Mouse (Mus musculus): Measurements from ENCODE around the gene Psmc1. TPM values are rescaled to one million over a fixed set of nuclear protein-coding genes. Genes with fewer than 3 reads are reported as not detected.

The Psmc1 gene
- polyA plus RNA-seq, 1 experiment from 2014 or later: 224 TPM

- no peak overlapping the region for H3K4me3 ChIP-seq
- H3K9ac ChIP-seq: no peak overlapping the region
- H3K27me3 ChIP-seq (replicated peaks): no peaks in the 10 kb centered on the region
- WGBS (ENCODE audit: insufficient replicate concordance): 78% methylated on average over 11 of the region's 11 CpGs
- no peak overlapping the region for H3K4me2 ChIP-seq
- H3K9me3 ChIP-seq (replicated peaks): no peaks in the 10 kb centered on the region
- no peak for ATAC-seq
- no peaks in the 10 kb centered on the region for H3K36me3 ChIP-seq
- no peak overlapping the region for H3K27ac ChIP-seq
- no peaks in the 10 kb centered on the region for H3K4me1 ChIP-seq
These were observed 16.9 kb upstream of the Psmc1 start for GRCm38 (mm10) chr12:100093046-100093445.

- no peaks in the 10 kb centered on the region for H3K4me1 ChIP-seq
- no peak overlapping the region for H3K9ac ChIP-seq
- no peaks in the 10 kb centered on the region for H3K27me3 ChIP-seq (replicated peaks)
- H3K9me3 ChIP-seq (replicated peaks): no peaks in the 10 kb centered on the region
- H3K4me3 ChIP-seq: no peak overlapping the region
- ATAC-seq: no peak
- 44% methylated on average over 3 of the region's 3 CpGs for WGBS (ENCODE audit: insufficient replicate concordance)
- no peak overlapping the region for H3K4me2 ChIP-seq
- H3K36me3 ChIP-seq: no peaks in the 10 kb centered on the region
- no peak overlapping the region for H3K27ac ChIP-seq
These were observed 9.8 kb upstream of the Psmc1 start for GRCm38 (mm10) chr12:100099971-100100706.

GRCm38 (mm10) chr12:100100707-100101030, 9.3 kb upstream of the Psmc1 start:
- H3K36me3 ChIP-seq: no peaks in the 10 kb centered on the region
- H3K9me3 ChIP-seq (replicated peaks): no peaks in the 10 kb centered on the region
- ATAC-seq: no peak
- H3K9ac ChIP-seq: no peak overlapping the region
- no peaks in the 10 kb centered on the region for H3K4me1 ChIP-seq
- no peak overlapping the region for H3K27ac ChIP-seq
- H3K27me3 ChIP-seq (replicated peaks): no peaks in the 10 kb centered on the region
- 51% methylated on average over 3 of the region's 3 CpGs for WGBS (ENCODE audit: insufficient replicate concordance)
- H3K4me2 ChIP-seq: no peak overlapping the region
- no peak overlapping the region for H3K4me3 ChIP-seq

GRCm38 (mm10) chr12:100101651-100102050, 8.3 kb upstream of the Psmc1 start:
- Histone ChIP-seq H3K4me3 (no peak overlapping the region), H3K4me2 (no peak overlapping the region), H3K27ac (no peak overlapping the region), H3K9ac (no peak overlapping the region), H3K36me3 (no peaks in the 10 kb centered on the region), H3K27me3 (replicated peaks) (no peaks in the 10 kb centered on the region), H3K4me1 (peaks cover 8% of the 10 kb centered on the region; the same call in 1 of the 2 replicates), H3K9me3 (replicated peaks) (no peaks in the 10 kb centered on the region)
- 28% methylated on average over 3 of the region's 3 CpGs for WGBS (ENCODE audit: insufficient replicate concordance)
- ATAC-seq: no peak

GRCm38 (mm10) chr12:100104530-100104929, 5.4 kb upstream of the Psmc1 start:
- no peak overlapping the region for H3K9ac ChIP-seq
- no peak overlapping the region for H3K4me2 ChIP-seq
- WGBS (ENCODE audit: insufficient replicate concordance): 69% methylated on average over 5 of the region's 5 CpGs
- no peaks in the 10 kb centered on the region for H3K9me3 ChIP-seq (replicated peaks)
- no peaks in the 10 kb centered on the region for H3K36me3 ChIP-seq
- no peak overlapping the region for H3K4me3 ChIP-seq
- H3K27me3 ChIP-seq (replicated peaks): no peaks in the 10 kb centered on the region
- peaks cover 25% of the 10 kb centered on the region; the same call in 1 of the 2 replicates for H3K4me1 ChIP-seq
- no peak for ATAC-seq
- H3K27ac ChIP-seq: no peak overlapping the region

- no peak overlapping the region for H3K4me3 ChIP-seq
- H3K36me3 ChIP-seq: no peaks in the 10 kb centered on the region
- no peak overlapping the region for H3K27ac ChIP-seq
- no peak for ATAC-seq
- peak overlapping the region; percentile 36 for H3K4me2 ChIP-seq
- WGBS (ENCODE audit: insufficient replicate concordance): 11% methylated on average over 20 of the region's 20 CpGs
- no peaks in the 10 kb centered on the region for H3K9me3 ChIP-seq (replicated peaks)
- peaks cover 34% of the 10 kb centered on the region for H3K4me1 ChIP-seq
- H3K9ac ChIP-seq: no peak overlapping the region; the same call in 1 of the 2 replicates
- no peaks in the 10 kb centered on the region for H3K27me3 ChIP-seq (replicated peaks)
These were observed 3.6 kb upstream of the Psmc1 start for GRCm38 (mm10) chr12:100106275-100106895.

GRCm38 (mm10) chr12:100107436-100107835, 2.5 kb upstream of the Psmc1 start:
- no peak for ATAC-seq
- Histone ChIP-seq H3K27me3 (replicated peaks) (no peaks in the 10 kb centered on the region), H3K27ac (no peak overlapping the region), H3K9ac (no peak overlapping the region), H3K9me3 (replicated peaks) (no peaks in the 10 kb centered on the region), H3K4me3 (no peak overlapping the region), H3K36me3 (peaks cover 8% of the 10 kb centered on the region), H3K4me1 (peaks cover 41% of the 10 kb centered on the region), H3K4me2 (no peak overlapping the region)
- 36% methylated on average over 4 of the region's 4 CpGs for WGBS (ENCODE audit: insufficient replicate concordance)

- Histone ChIP-seq H3K27me3 (replicated peaks) (no peaks in the 10 kb centered on the region), H3K36me3 (peaks cover 94% of the 10 kb centered on the region), H3K4me2 (no peak overlapping the region), H3K9me3 (replicated peaks) (no peaks in the 10 kb centered on the region), H3K4me1 (peaks cover 10% of the 10 kb centered on the region), H3K9ac (no peak overlapping the region), H3K27ac (no peak overlapping the region), H3K4me3 (no peak overlapping the region)
- 90% methylated on average over 5 of the region's 5 CpGs for WGBS (ENCODE audit: insufficient replicate concordance)
- ATAC-seq: no peak
These were observed 6.0 kb downstream of the Psmc1 start for GRCm38 (mm10) chr12:100115982-100116381.

GRCm38 (mm10) chr12:100122921-100123381, 13.0 kb downstream of the Psmc1 start:
- H3K9me3 ChIP-seq (replicated peaks): no peaks in the 10 kb centered on the region
- no peak overlapping the region for H3K4me2 ChIP-seq
- ATAC-seq: no peak
- H3K27ac ChIP-seq: no peak overlapping the region
- peaks cover 15% of the 10 kb centered on the region for H3K4me1 ChIP-seq
- no peaks in the 10 kb centered on the region for H3K27me3 ChIP-seq (replicated peaks)
- 84% methylated on average over 7 of the region's 7 CpGs for WGBS (ENCODE audit: insufficient replicate concordance)
- H3K36me3 ChIP-seq: peaks cover 93% of the 10 kb centered on the region
- H3K9ac ChIP-seq: no peak overlapping the region
- no peak overlapping the region for H3K4me3 ChIP-seq

- no peak overlapping the region for H3K9ac ChIP-seq
- H3K4me1 ChIP-seq: peaks cover 21% of the 10 kb centered on the region
- H3K4me3 ChIP-seq: no peak overlapping the region
- H3K27ac ChIP-seq: no peak overlapping the region
- WGBS (ENCODE audit: insufficient replicate concordance): 80% methylated on average over 9 of the region's 9 CpGs
- no peak for ATAC-seq
- peaks cover 92% of the 10 kb centered on the region for H3K36me3 ChIP-seq
- H3K4me2 ChIP-seq: no peak overlapping the region
- no peaks in the 10 kb centered on the region for H3K27me3 ChIP-seq (replicated peaks)
- no peaks in the 10 kb centered on the region for H3K9me3 ChIP-seq (replicated peaks)
These were observed 13.5 kb downstream of the Psmc1 start for GRCm38 (mm10) chr12:100123476-100123875.

GRCm38 (mm10) chr12:100124913-100125798, 15.2 kb downstream of the Psmc1 start:
- H3K4me3 ChIP-seq: no peak overlapping the region
- ATAC-seq: no peak
- 79% methylated on average over 16 of the region's 16 CpGs for WGBS (ENCODE audit: insufficient replicate concordance)
- H3K27ac ChIP-seq: no peak overlapping the region
- peaks cover 92% of the 10 kb centered on the region for H3K36me3 ChIP-seq
- H3K4me1 ChIP-seq: peaks cover 22% of the 10 kb centered on the region
- H3K9ac ChIP-seq: no peak overlapping the region
- H3K27me3 ChIP-seq (replicated peaks): no peaks in the 10 kb centered on the region
- no peak overlapping the region for H3K4me2 ChIP-seq
- H3K9me3 ChIP-seq (replicated peaks): no peaks in the 10 kb centered on the region
